Mouse (Mus musculus) limb, embryonic 14.5 days (tissue): ENCODE data around the gene Sult1a1. TPM values are rescaled to one million over a fixed set of nuclear protein-coding genes. Genes with fewer than 3 reads are reported as not detected.
A peak's percentile ranks its signal among the peaks of the same experiment; 100 is the strongest.

Experiments
- ATAC-seq: fragments of 200-750 bp; cut with Nextera tagmentation; 2 replicates; pipeline ENCODE4 v1.8.0; 2017; ENCODE audit warnings: low read depth, moderate number of reproducible peaks, moderate TSS enrichment; ENCODE audit not compliant: low FRiP score
- DNase-seq: peaks from one replicate; pipeline ENCODE4 v3.0.0-alpha.2; 2015; ENCODE audit warnings: low spot score
- H3K27ac ChIP-seq: fragments of 300-500 bp; sonication (generic); replicated peaks from 2 replicates; pipeline ENCODE4 v1.5.1; 2014; ENCODE audit warnings: low read depth, mild to moderate bottlenecking, low read length, moderate library complexity, mixed read lengths
- H3K27me3 ChIP-seq: fragments of 300-500 bp; sonication (generic); 2 replicates; pipeline ENCODE4 v1.6.1; 2014; ENCODE audit warnings: low read length, mixed read lengths; ENCODE audit not compliant: control insufficient read depth, insufficient read depth
- H3K36me3 ChIP-seq: fragments of 300-500 bp; sonication (generic); 2 replicates; pipeline ENCODE4 v1.6.1; 2014; ENCODE audit warnings: mild to moderate bottlenecking, low read length, moderate library complexity, mixed read lengths; ENCODE audit not compliant: control insufficient read depth, insufficient read depth
- H3K4me1 ChIP-seq: fragments of 300-500 bp; sonication (generic); 2 replicates; pipeline ENCODE4 v1.6.1; 2014; ENCODE audit warnings: antibody characterized with exemption, low read length, mixed read lengths; ENCODE audit not compliant: control insufficient read depth, insufficient read depth
- H3K4me2 ChIP-seq: fragments of 300-500 bp; sonication (generic); replicated peaks from 2 replicates; pipeline ENCODE4 v1.6.1; 2014; ENCODE audit warnings: low read depth, mild to moderate bottlenecking, low read length, moderate library complexity; ENCODE audit not compliant: severe bottlenecking
- H3K4me3 ChIP-seq: fragments of 300-500 bp; sonication (generic); replicated peaks from 2 replicates; pipeline ENCODE4 v1.5.1; 2014; ENCODE audit warnings: low read length
- H3K9ac ChIP-seq: fragments of 300-500 bp; sonication (generic); 2 replicates; pipeline ENCODE4 v1.6.1; 2014; ENCODE audit warnings: mild to moderate bottlenecking, low read depth, low read length, moderate library complexity; ENCODE audit not compliant: severe bottlenecking
- H3K9me3 ChIP-seq: fragments of 300-500 bp; sonication (generic); 2 replicates; pipeline ENCODE4 v1.6.1; 2016; ENCODE audit warnings: low read length; ENCODE audit not compliant: control insufficient read depth
- POLR2A ChIP-seq: fragments of 200-500 bp; IDR thresholded peaks from 2 replicates; pipeline ENCODE4 v1.8.0; 2012; ENCODE audit warnings: inconsistent platforms, mild to moderate bottlenecking, moderate library complexity, borderline replicate concordance; ENCODE audit not compliant: insufficient read depth, insufficient read length; ENCODE audit errors: extremely low read depth
- WGBS: fragments of 180-500 bp; shearing (Covaris S2); extraction: QIAGEN DNeasy Blood & Tissue Kit; methylation state at CpG from one replicate; pipeline ENCODE4 v1.1.7; 2014; 5-methylcytosine and 5-hydroxymethylcytosine counted together
- polyA plus RNA-seq, 2 experiments: library from polyadenylated mRNA; depleted of rRNA in 1 of 2; stranded (reverse) in 1 of 2; unstranded in 1 of 2; fragments of >200 nt; fragmentation: Nextera tagmentation in 1 of 2; extraction: Ambion mirVana in 1 of 2; gene quantifications; 2 replicates each; pipeline versions ENCODE4 v1.2.1 to v1.2.3; 2012 to 2014

Sult1a1 gene
- polyA plus RNA-seq, 2 experiments, result 6.9 to 10.3 TPM

- no peaks in the 10 kb centered on the region for H3K27me3 ChIP-seq
- no peak overlapping the region for H3K4me3 ChIP-seq
- H3K9me3 ChIP-seq, result no peaks in the 10 kb centered on the region
- H3K9ac ChIP-seq, result no peak overlapping the region
- no peak overlapping the region for H3K4me2 ChIP-seq
- H3K36me3 ChIP-seq, result no peaks in the 10 kb centered on the region
- WGBS, result 25% methylated on average over 3 of the region's 3 CpGs
- ATAC-seq, result no peak
- TF ChIP-seq POLR2A, result no peak
- peaks cover 8% of the 10 kb centered on the region for H3K4me1 ChIP-seq
- H3K27ac ChIP-seq, result no peak overlapping the region
- DNase-seq, result no peak
Measured at GRCm38 (mm10) chr7:126629915-126630314, 46.3 kb downstream of the Sult1a1 start.

GRCm38 (mm10) chr7:126628111-126628510, 48.1 kb downstream of the Sult1a1 start:
- no peak overlapping the region for H3K27ac ChIP-seq

GRCm38 (mm10) chr7:126625807-126626600, 50.2 kb downstream of the Sult1a1 start:
- DNase-seq (no peak), ATAC-seq (no peak)
- Histone ChIP-seq H3K27me3 (no peaks in the 10 kb centered on the region), H3K9ac (no peak overlapping the region), H3K27ac (no peak overlapping the region), H3K4me1 (no peaks in the 10 kb centered on the region), H3K4me2 (no peak overlapping the region), H3K9me3 (no peaks in the 10 kb centered on the region), H3K4me3 (no peak overlapping the region), H3K36me3 (no peaks in the 10 kb centered on the region)
- WGBS, result 80% methylated on average over 3 of the region's 3 CpGs
- TF ChIP-seq POLR2A, result no peak

More at GRCm38 (mm10) chr7:126628111-126628510, 48.1 kb downstream of the Sult1a1 start:
- Histone ChIP-seq H3K9ac (no peak overlapping the region), H3K36me3 (no peaks in the 10 kb centered on the region), H3K9me3 (no peaks in the 10 kb centered on the region), H3K4me3 (no peak overlapping the region), H3K4me2 (no peak overlapping the region), H3K4me1 (no peaks in the 10 kb centered on the region), H3K27me3 (no peaks in the 10 kb centered on the region)
- no peak for ATAC-seq
- WGBS, result 35% methylated on average over 6 of the region's 6 CpGs
- DNase-seq, result no peak
- TF ChIP-seq POLR2A, result no peak

- H3K9me3 ChIP-seq, result no peaks in the 10 kb centered on the region
- 41% methylated on average over 6 of the region's 6 CpGs for WGBS
- H3K4me3 ChIP-seq, result no peak overlapping the region
- H3K4me1 ChIP-seq, result no peaks in the 10 kb centered on the region
- H3K9ac ChIP-seq, result no peak overlapping the region
- H3K27me3 ChIP-seq, result no peaks in the 10 kb centered on the region
- ATAC-seq (peak; percentile 53; the same call in 1 of the 2 replicates), DNase-seq (peak; percentile 39)
- H3K27ac ChIP-seq, result no peak overlapping the region
- H3K36me3 ChIP-seq, result no peaks in the 10 kb centered on the region
- H3K4me2 ChIP-seq, result no peak overlapping the region
- no peak for TF ChIP-seq POLR2A
Measured at GRCm38 (mm10) chr7:126625369-126625768, 50.9 kb downstream of the Sult1a1 start.

GRCm38 (mm10) chr7:126624774-126625173, 51.5 kb downstream of the Sult1a1 start:
- no peak for TF ChIP-seq POLR2A
- no peaks in the 10 kb centered on the region for H3K27me3 ChIP-seq
- H3K36me3 ChIP-seq, result no peaks in the 10 kb centered on the region
- no peaks in the 10 kb centered on the region for H3K4me1 ChIP-seq
- H3K4me2 ChIP-seq, result no peak overlapping the region
- no peak for DNase-seq
- no peaks in the 10 kb centered on the region for H3K9me3 ChIP-seq
- WGBS, result 69% methylated on average over 16 of the region's 16 CpGs
- H3K9ac ChIP-seq, result no peak overlapping the region
- no peak for ATAC-seq
- H3K4me3 ChIP-seq, result no peak overlapping the region
- no peak overlapping the region for H3K27ac ChIP-seq
